Mouse (Mus musculus) fibroblast of lung, adult 2 months (primary cell): ENCODE results near the gene Cltc.

Experiments
- DNase-seq: peaks from one replicate; pipeline ENCODE4 v3.0.0-alpha.2; 2011; ENCODE audit warnings: low read depth

Cltc gene

GRCm38 (mm10) chr11:86647706-86648447, 109.5 kb downstream of the Cltc start:
- no peak for DNase-seq

- DNase-seq = no peak
Measured at GRCm38 (mm10) chr11:86646885-86647459, 110.4 kb downstream of the Cltc start.

GRCm38 (mm10) chr11:86646136-86646834, 111.1 kb downstream of the Cltc start:
- peak; percentile 83 for DNase-seq

GRCm38 (mm10) chr11:86644553-86644952, 112.8 kb downstream of the Cltc start:
- no peak for DNase-seq
